Mouse (Mus musculus) stomach, postnatal 0 days (tissue): ENCODE data around the gene Cnih1.

Experiments
- CTCF ChIP-seq: IDR thresholded peaks from 2 replicates; pipeline ENCODE4 v1.5.1; 2016; ENCODE audit warnings: antibody characterized with exemption, low read depth, mild to moderate bottlenecking, moderate library complexity
- EP300 ChIP-seq: optimal IDR thresholded peaks from 2 replicates; pipeline ENCODE3; 2016; ENCODE audit warnings: antibody characterized with exemption

GRCm38 (mm10) chr14:46823996-46824395 lies 35.8 kb upstream of the Cnih1 start:
- TF ChIP-seq EP300 (no peak), CTCF (no peak)
